Comparison of ENCODE assay signal across 11 mouse cellular contexts in genomic region chr11:96696168-96696727, GRCm38 (mm10).
DNase-seq lines count a peak whose midpoint lies in the region; ATAC-seq and TF ChIP-seq lines count a peak whose summit lies in the region.
"Had no signal": no experiment of that assay in that cellular context is flagged by ENCODE, and none has a peak within 500 bp of the region (broad histone marks: within the 10 kb centered on the region; RNA-seq: fewer than 3 reads in every experiment).

No protein-coding gene starts in this region.

- TF ChIP-seq POLR2A in ES-Bruce4 (IDR thresholded peaks at IDR 0.05; ENCODE audit: insufficient read depth, low read length): no peak

- no peak overlapping the region for H3K27ac ChIP-seq in forebrain, embryonic 13.5 days
- no peak overlapping the region for H3K27ac ChIP-seq in forebrain, embryonic 15.5 days (replicated peaks)
- peak overlapping the region; percentile 39; the same call in 1 of the 2 replicates for H3K27ac ChIP-seq in ES-Bruce4 (ENCODE audit: insufficient read depth, low read length)
- peak overlapping the region; percentile 82 for H3K27ac ChIP-seq in hindbrain, embryonic 13.5 days
- no peak overlapping the region for H3K27ac ChIP-seq in midbrain, embryonic 14.5 days (replicated peaks; ENCODE audit: low read depth, low read length)
- no peak overlapping the region for H3K27ac ChIP-seq in liver, embryonic 12.5 days
- H3K27ac ChIP-seq: forebrain, embryonic 12.5 days had no signal

- H3K9me3 ChIP-seq in forebrain, embryonic 13.5 days (replicated peaks): no peaks in the 10 kb centered on the region
- no peaks in the 10 kb centered on the region for H3K9me3 ChIP-seq in forebrain, embryonic 15.5 days
- H3K9me3 ChIP-seq in ES-Bruce4 (replicated peaks; ENCODE audit: control insufficient read depth, insufficient read depth, low read length, poor library complexity, severe bottlenecking): no peaks in the 10 kb centered on the region
- H3K9me3 ChIP-seq in hindbrain, embryonic 13.5 days: no peaks in the 10 kb centered on the region
- H3K9me3 ChIP-seq in midbrain, embryonic 14.5 days (ENCODE audit: control insufficient read depth, low read length): no peaks in the 10 kb centered on the region
- no peaks in the 10 kb centered on the region for H3K9me3 ChIP-seq in liver, embryonic 12.5 days (replicated peaks)
- H3K9me3 ChIP-seq: forebrain, embryonic 12.5 days; G1E had no signal

- no peaks in the 10 kb centered on the region for H3K27me3 ChIP-seq in forebrain, embryonic 13.5 days
- no peaks in the 10 kb centered on the region for H3K27me3 ChIP-seq in forebrain, embryonic 15.5 days
- H3K27me3 ChIP-seq in ES-Bruce4 (ENCODE audit: control insufficient read depth, insufficient read depth, low read length, poor library complexity, severe bottlenecking): no peaks in the 10 kb centered on the region
- H3K27me3 ChIP-seq in hindbrain, embryonic 13.5 days: no peaks in the 10 kb centered on the region
- H3K27me3 ChIP-seq in midbrain, embryonic 14.5 days (ENCODE audit: control insufficient read depth, insufficient read depth, low read length): no peaks in the 10 kb centered on the region
- no peaks in the 10 kb centered on the region for H3K27me3 ChIP-seq in liver, embryonic 12.5 days (replicated peaks)
- H3K27me3 ChIP-seq: forebrain, embryonic 12.5 days had no signal

- H3K4me3 ChIP-seq in forebrain, embryonic 13.5 days: no peak overlapping the region
- no peak overlapping the region for H3K4me3 ChIP-seq in forebrain, embryonic 15.5 days
- no peak overlapping the region for H3K4me3 ChIP-seq in ES-Bruce4 (ENCODE audit: low read depth, low read length)
- no peak overlapping the region for H3K4me3 ChIP-seq in hindbrain, embryonic 13.5 days
- H3K4me3 ChIP-seq in midbrain, embryonic 14.5 days (replicated peaks; ENCODE audit: low read depth, low read length): no peak overlapping the region
- H3K4me3 ChIP-seq in liver, embryonic 12.5 days: no peak overlapping the region
- H3K4me3 ChIP-seq: forebrain, embryonic 12.5 days had no signal

- 41% methylated on average over 15 of the region's 15 CpGs for WGBS in forebrain, embryonic 13.5 days
- WGBS in forebrain, embryonic 15.5 days: 52% methylated on average over 15 of the region's 15 CpGs
- 31% methylated on average over 15 of the region's 15 CpGs for WGBS in hindbrain, embryonic 13.5 days
- 16% methylated on average over 15 of the region's 15 CpGs for WGBS in midbrain, embryonic 14.5 days
- 76% methylated on average over 15 of the region's 15 CpGs for WGBS in liver, embryonic 12.5 days (ENCODE audit: insufficient replicate concordance)

- peaks cover 7% of the 10 kb centered on the region for H3K4me1 ChIP-seq in forebrain, embryonic 13.5 days
- no peaks in the 10 kb centered on the region for H3K4me1 ChIP-seq in forebrain, embryonic 15.5 days
- H3K4me1 ChIP-seq in ES-Bruce4 (ENCODE audit: control insufficient read depth, insufficient read depth, low read length): no peaks in the 10 kb centered on the region
- peaks cover 22% of the 10 kb centered on the region for H3K4me1 ChIP-seq in hindbrain, embryonic 13.5 days (replicated peaks)
- H3K4me1 ChIP-seq in midbrain, embryonic 14.5 days (ENCODE audit: control insufficient read depth, insufficient read depth, low read length): peaks cover 17% of the 10 kb centered on the region
- no peaks in the 10 kb centered on the region for H3K4me1 ChIP-seq in liver, embryonic 12.5 days

- TF ChIP-seq EP300 in ES-Bruce4 (IDR thresholded peaks at IDR 0.05; ENCODE audit: insufficient read depth, low read depth, low read length): no peak

- H3K9ac ChIP-seq in forebrain, embryonic 13.5 days: no peak overlapping the region
- H3K9ac ChIP-seq in forebrain, embryonic 15.5 days (replicated peaks): no peak overlapping the region
- H3K9ac ChIP-seq in ES-Bruce4 (ENCODE audit: low read depth, poor library complexity, severe bottlenecking): peak overlapping the region; percentile 53
- no peak overlapping the region for H3K9ac ChIP-seq in hindbrain, embryonic 13.5 days
- no peak overlapping the region for H3K9ac ChIP-seq in midbrain, embryonic 14.5 days (replicated peaks; ENCODE audit: low read length)
- H3K9ac ChIP-seq in liver, embryonic 12.5 days: no peak overlapping the region
- H3K9ac ChIP-seq: forebrain, embryonic 12.5 days; lung, embryonic 14.5 days had no signal

- no peaks in the 10 kb centered on the region for H3K36me3 ChIP-seq in forebrain, embryonic 13.5 days (ENCODE audit: poor library complexity, severe bottlenecking)
- H3K36me3 ChIP-seq in forebrain, embryonic 15.5 days: no peaks in the 10 kb centered on the region
- no peaks in the 10 kb centered on the region for H3K36me3 ChIP-seq in ES-Bruce4 (ENCODE audit: control insufficient read depth, insufficient read depth, low read length, poor library complexity, severe bottlenecking)
- H3K36me3 ChIP-seq in hindbrain, embryonic 13.5 days: no peaks in the 10 kb centered on the region
- H3K36me3 ChIP-seq in midbrain, embryonic 14.5 days (ENCODE audit: control insufficient read depth, insufficient read depth, low read length): no peaks in the 10 kb centered on the region
- no peaks in the 10 kb centered on the region for H3K36me3 ChIP-seq in liver, embryonic 12.5 days
- H3K36me3 ChIP-seq: forebrain, embryonic 12.5 days; G1E had no signal

- H3K4me2 ChIP-seq in forebrain, embryonic 13.5 days: peak overlapping the region; percentile 0; the same call in 1 of the 2 replicates
- no peak overlapping the region for H3K4me2 ChIP-seq in forebrain, embryonic 15.5 days (replicated peaks)
- H3K4me2 ChIP-seq in hindbrain, embryonic 13.5 days: peak overlapping the region; percentile 18; the same call in 1 of the 2 replicates
- H3K4me2 ChIP-seq in midbrain, embryonic 14.5 days (ENCODE audit: low read length): 0 out of 2 replicates have a peak overlapping the region, but pooled peaks have one; percentile 17
- H3K4me2 ChIP-seq in liver, embryonic 12.5 days: no peak overlapping the region
- H3K4me2 ChIP-seq: forebrain, embryonic 12.5 days; lung, embryonic 14.5 days had no signal

- no peak for TF ChIP-seq CTCF in ES-Bruce4 (IDR thresholded peaks at IDR 0.05; ENCODE audit: low read depth, low read length)

- no peak for ATAC-seq in forebrain, embryonic 13.5 days
- no peak for ATAC-seq in forebrain, embryonic 15.5 days (replicated peaks)
- no peak for ATAC-seq in hindbrain, embryonic 13.5 days (ENCODE audit: low FRiP score)
- no peak for ATAC-seq in midbrain, embryonic 14.5 days (ENCODE audit: low FRiP score, low TSS enrichment)
- no peak for ATAC-seq in liver, embryonic 12.5 days
- ATAC-seq in erythroblast, adult 5-6 weeks (replicated peaks; ENCODE audit: low FRiP score, poor library complexity, severe bottlenecking): no peak

- peak; percentile 50 for DNase-seq in midbrain, embryonic 14.5 days
- no peak for DNase-seq in spleen, postnatal 36 days (ENCODE audit: low spot score in 2 of 2)

Comparison
In these comparisons a context has a peak if more than half of its experiments do, and no peak if none do; other contexts are left out.
1. H3K4me2 ChIP-seq: peak in forebrain, embryonic 13.5 days (single experiment), hindbrain, embryonic 13.5 days (single experiment) and midbrain, embryonic 14.5 days (single experiment); none in forebrain, embryonic 15.5 days (single experiment) and liver, embryonic 12.5 days (single experiment).
2. H3K27ac ChIP-seq: peak in ES-Bruce4 (single experiment) and hindbrain, embryonic 13.5 days (single experiment); none in forebrain, embryonic 13.5 days (single experiment), forebrain, embryonic 15.5 days (single experiment), midbrain, embryonic 14.5 days (single experiment) and liver, embryonic 12.5 days (single experiment).